In the genomic region with DNA sequence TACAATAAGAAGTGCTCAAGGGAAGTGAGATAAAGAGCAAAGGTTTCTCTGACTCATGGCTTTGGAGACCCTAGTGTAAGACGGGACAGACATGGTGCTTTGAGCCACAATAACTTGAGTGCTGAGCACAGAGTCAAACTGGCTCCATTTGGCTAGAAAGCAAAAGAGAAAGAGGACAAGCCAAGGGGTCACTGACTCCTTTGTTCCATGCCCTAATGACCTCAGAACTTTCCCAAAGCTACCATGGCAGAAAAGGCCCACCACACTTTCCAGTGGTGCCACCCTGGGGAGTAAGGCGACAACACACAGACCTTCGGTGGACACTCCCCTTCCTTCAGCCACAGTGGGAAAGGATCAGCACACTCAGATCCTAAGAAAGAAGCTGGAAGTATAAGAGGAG, we compare ENCODE assay signal across 12 mouse cellular contexts.
"Had no signal": no experiment of that assay in that cellular context is flagged by ENCODE, and none has a peak within 500 bp of the region (broad histone marks: within the 10 kb centered on the region; RNA-seq: fewer than 3 reads in every experiment).

No protein-coding gene starts in this region.

- H3K27ac ChIP-seq: limb, embryonic 12.5 days; liver, embryonic 13.5 days; stomach, embryonic 15.5 days had no signal

- H3K27me3 ChIP-seq: limb, embryonic 12.5 days; liver, embryonic 13.5 days; stomach, embryonic 15.5 days had no signal

- H3K9me3 ChIP-seq: limb, embryonic 12.5 days; liver, embryonic 13.5 days; stomach, embryonic 15.5 days had no signal

- DNase-seq: kidney, adult 18-20 months; kidney, postnatal 14 days; liver; liver, embryonic 13.5 days; liver, postnatal 0 days; right cerebral cortex, postnatal 4 days; thymus, adult 2 months; thymus, postnatal 25 days had no signal

- ATAC-seq: liver, postnatal 0 days; midbrain, embryonic 16.5 days had no signal

- H3K4me3 ChIP-seq: limb, embryonic 12.5 days; liver, embryonic 13.5 days; stomach, embryonic 15.5 days had no signal

- H3K36me3 ChIP-seq: limb, embryonic 12.5 days; liver, embryonic 13.5 days; stomach, embryonic 15.5 days had no signal

- H3K4me2 ChIP-seq: limb, embryonic 12.5 days; liver, embryonic 13.5 days; midbrain, embryonic 11.5 days; stomach, embryonic 15.5 days had no signal

- H3K9ac ChIP-seq: limb, embryonic 12.5 days; liver, embryonic 13.5 days; liver, postnatal 0 days; stomach, embryonic 15.5 days had no signal
